Mouse (Mus musculus) limb, embryonic 12.5 days (tissue): ENCODE data around the gene 4930467E23Rik. TPM values are rescaled to one million over a fixed set of nuclear protein-coding genes. Genes with fewer than 3 reads are reported as not detected.
"Not testable (repeated sequence)": the region's sequence is repeated elsewhere in the genome, so short reads cannot be mapped to it uniquely, and the experiment has no call there.

Experiments used
- ATAC-seq: fragments of 200-750 bp; cut with Nextera tagmentation; 2 replicates; pipeline ENCODE4 v1.8.0; 2017; ENCODE audit warnings: low read depth, moderate TSS enrichment; ENCODE audit not compliant: insufficient number of reproducible peaks, insufficient read depth, low FRiP score, low TSS enrichment
- H3K27ac ChIP-seq: fragments of 300-500 bp; sonication (generic); 2 replicates; pipeline ENCODE4 v1.5.1; 2016; ENCODE audit warnings: mild to moderate bottlenecking, moderate library complexity
- H3K27me3 ChIP-seq: fragments of 300-500 bp; sonication (generic); 2 replicates; pipeline ENCODE4 v1.6.1; 2016; ENCODE audit warnings: mild to moderate bottlenecking, moderate library complexity
- H3K36me3 ChIP-seq: fragments of 300-500 bp; sonication (generic); 2 replicates; pipeline ENCODE4 v1.6.1; 2016; ENCODE audit warnings: mild to moderate bottlenecking, moderate library complexity
- H3K4me1 ChIP-seq: fragments of 300-500 bp; sonication (generic); replicated peaks from 2 replicates; pipeline ENCODE4 v1.6.1; 2016
- H3K4me2 ChIP-seq: fragments of 300-500 bp; sonication (generic); 2 replicates; pipeline ENCODE4 v1.6.1; 2016; ENCODE audit warnings: mild to moderate bottlenecking, moderate library complexity
- H3K4me3 ChIP-seq: fragments of 300-500 bp; sonication (generic); replicated peaks from 2 replicates; pipeline ENCODE4 v1.5.1; 2016; ENCODE audit warnings: mild to moderate bottlenecking
- H3K9ac ChIP-seq: fragments of 300-500 bp; sonication (generic); replicated peaks from 2 replicates; pipeline ENCODE4 v1.6.1; 2016; ENCODE audit warnings: mild to moderate bottlenecking, moderate library complexity
- H3K9me3 ChIP-seq: fragments of 300-500 bp; sonication (generic); 2 replicates; pipeline ENCODE4 v1.6.1; 2016; ENCODE audit warnings: mild to moderate bottlenecking, moderate library complexity
- WGBS: fragments of 180-500 bp; shearing (Covaris S2); methylation state at CpG from one replicate; pipeline ENCODE4 v1.1.7; 2016; 5-methylcytosine and 5-hydroxymethylcytosine counted together
- polyA plus RNA-seq: library from polyadenylated mRNA; unstranded; fragments of >200 nt; fragmentation: Nextera tagmentation; extraction: Ambion mirVana; gene quantifications from 2 replicates; pipeline ENCODE4 v1.2.1, GENCODE M21; 2016

Gene 4930467E23Rik
- polyA plus RNA-seq, 1 experiment from 2014 or later = not detected

DNA sequence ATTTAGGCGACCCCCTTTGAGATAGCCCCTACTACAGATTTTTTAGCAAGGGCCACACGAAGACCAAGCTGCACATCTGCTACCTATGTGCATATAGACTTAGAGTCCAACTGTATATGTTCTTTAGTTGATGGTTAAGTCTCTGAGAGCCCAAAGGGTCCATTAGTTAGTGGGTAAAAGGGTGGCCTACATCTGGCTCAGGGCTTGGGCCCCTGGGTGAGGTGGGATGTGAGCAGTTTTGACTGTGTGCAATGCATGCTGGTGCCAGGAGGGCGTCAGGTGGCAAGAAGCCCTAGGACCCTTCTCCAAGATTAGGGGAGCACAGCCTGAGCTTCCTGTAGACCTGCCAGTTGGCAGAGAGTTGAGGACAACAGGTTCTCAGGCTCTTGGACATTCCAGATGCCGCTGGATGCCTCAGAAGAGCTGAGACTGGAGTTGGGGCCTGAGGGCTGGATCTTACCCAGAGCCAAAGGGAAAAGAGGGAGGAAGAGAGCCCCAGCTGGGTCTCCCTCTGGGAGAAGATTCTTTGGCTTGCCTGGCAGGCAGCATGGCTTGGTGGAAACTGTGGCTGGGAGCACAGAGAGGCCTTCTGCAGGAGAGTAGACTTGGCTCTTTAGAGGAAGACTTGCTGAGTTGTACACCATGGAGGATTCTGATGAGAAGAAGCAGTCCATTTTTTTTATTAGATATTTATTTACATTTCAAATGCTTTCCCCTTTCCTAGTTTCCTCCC is 33.6 kb downstream of the 4930467E23Rik start:
- not testable (repeated sequence) for H3K4me1 ChIP-seq, H3K27me3 ChIP-seq, H3K36me3 ChIP-seq, H3K4me2 ChIP-seq, H3K27ac ChIP-seq, H3K4me3 ChIP-seq, H3K9ac ChIP-seq, ATAC-seq, H3K9me3 ChIP-seq
- 73% methylated on average over 4 of the region's 4 CpGs for WGBS

DNA sequence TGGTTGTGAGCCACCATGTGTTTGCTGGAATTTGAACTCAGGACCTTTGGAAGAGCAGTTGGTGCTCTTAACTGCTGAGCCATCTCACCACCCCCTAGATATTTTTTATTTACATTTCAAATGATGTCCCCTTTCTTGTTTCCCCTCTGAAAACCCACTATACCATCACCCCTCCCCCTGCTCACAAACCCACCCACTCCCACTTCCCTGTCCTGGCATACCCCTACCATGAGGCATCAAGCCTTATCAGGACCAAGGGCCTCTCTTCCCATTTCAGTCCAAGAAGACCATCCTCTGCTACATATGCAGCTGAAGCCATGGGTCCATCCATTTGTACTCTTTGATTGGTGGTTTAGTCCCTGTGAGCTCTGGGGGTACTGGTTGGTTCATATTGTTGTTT is 36.2 kb downstream of the 4930467E23Rik start:
- H3K27ac ChIP-seq, H3K4me1 ChIP-seq, ATAC-seq, H3K4me3 ChIP-seq, H3K9me3 ChIP-seq, H3K9ac ChIP-seq, H3K36me3 ChIP-seq, H3K4me2 ChIP-seq, H3K27me3 ChIP-seq: not testable (repeated sequence)

DNA sequence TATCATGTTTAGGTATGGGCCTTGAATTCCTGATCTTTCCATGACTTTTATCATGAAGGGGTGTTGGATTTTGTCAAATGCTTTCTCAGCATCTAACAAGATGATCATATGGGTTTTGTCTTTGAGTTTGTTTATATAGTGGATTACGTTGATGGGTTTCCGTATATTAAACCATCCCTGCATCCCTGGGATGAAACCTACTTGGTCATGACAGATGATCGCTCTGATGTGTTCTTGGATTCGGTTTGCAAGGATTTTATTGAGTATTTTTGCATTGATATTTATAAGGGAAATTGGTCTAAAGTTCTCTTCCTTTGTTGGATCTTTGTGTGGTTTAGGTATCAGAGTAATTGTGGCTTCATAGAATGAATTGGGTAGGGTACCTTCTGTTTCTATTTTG is 44.1 kb downstream of the 4930467E23Rik start:
- not testable (repeated sequence) for H3K4me1 ChIP-seq, H3K4me2 ChIP-seq, H3K27ac ChIP-seq, H3K36me3 ChIP-seq, H3K4me3 ChIP-seq, H3K27me3 ChIP-seq, H3K9ac ChIP-seq, ATAC-seq, H3K9me3 ChIP-seq
- WGBS = 84% methylated on average over 4 of the region's 4 CpGs

DNA sequence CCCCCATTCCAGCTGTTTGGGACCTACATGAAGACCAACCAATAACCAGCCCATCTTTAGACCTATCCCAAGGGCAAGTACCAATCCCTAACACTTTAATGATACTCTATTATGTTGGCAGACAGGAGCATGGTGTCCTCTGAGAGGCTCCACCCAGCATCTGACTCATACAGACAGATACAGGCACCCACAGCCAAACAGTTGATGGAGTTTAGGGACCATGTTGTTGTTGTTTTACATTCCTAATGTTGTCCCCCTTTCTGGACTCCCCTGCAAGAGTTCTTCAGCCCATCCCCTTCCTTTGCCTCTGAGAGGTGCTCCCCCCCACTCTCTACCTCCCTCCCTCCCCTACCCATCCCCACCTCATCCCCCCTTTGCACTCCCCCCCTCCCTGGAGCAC is 46.9 kb downstream of the 4930467E23Rik start:
- ATAC-seq, H3K36me3 ChIP-seq, H3K4me2 ChIP-seq, H3K4me1 ChIP-seq, H3K9ac ChIP-seq, H3K9me3 ChIP-seq, H3K4me3 ChIP-seq, H3K27me3 ChIP-seq, H3K27ac ChIP-seq: not testable (repeated sequence)

DNA sequence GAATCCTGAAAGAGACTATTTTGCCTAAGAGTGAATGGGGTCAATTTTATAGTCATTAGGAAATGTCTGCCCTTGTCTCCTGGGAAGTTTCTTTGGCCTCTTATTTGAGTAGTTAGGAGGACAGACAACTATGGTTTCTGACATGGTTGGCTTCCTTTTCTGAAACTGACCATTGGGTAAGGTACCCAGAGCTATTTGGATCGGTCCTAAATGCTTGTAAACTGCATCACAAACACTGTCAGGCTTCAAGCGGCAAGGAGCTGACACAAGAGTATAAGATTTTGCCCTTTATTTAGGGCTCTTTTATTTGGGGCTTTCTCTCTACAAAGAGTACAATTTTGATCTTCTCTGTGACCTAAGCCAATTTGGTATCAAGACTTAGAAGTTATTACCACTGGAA is 48.1 kb downstream of the 4930467E23Rik start:
- 49% methylated on average over 2 of the region's 2 CpGs for WGBS
- not testable (repeated sequence) for H3K4me1 ChIP-seq, H3K4me2 ChIP-seq, H3K36me3 ChIP-seq, H3K27me3 ChIP-seq, H3K9ac ChIP-seq, H3K4me3 ChIP-seq, ATAC-seq, H3K27ac ChIP-seq, H3K9me3 ChIP-seq

DNA sequence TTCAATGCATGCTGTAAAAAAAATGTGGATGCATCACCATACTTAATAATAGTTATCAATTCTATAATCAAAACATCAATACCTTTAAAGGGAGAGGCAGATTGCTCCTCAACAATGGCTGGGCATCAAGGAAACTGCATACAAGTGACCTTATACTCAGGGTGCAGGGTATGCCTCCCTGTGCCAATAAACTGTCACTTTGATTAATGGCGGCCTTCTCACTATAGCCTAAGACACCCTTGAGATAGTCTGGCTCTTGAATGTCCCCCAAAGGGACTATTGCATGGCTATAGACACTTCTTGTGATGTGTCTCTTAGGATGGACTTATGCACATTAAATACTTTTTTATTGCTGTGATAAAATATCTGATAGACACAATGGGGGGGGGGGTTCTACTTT is 48.8 kb downstream of the 4930467E23Rik start:
- ATAC-seq, H3K27ac ChIP-seq, H3K9ac ChIP-seq, H3K9me3 ChIP-seq, H3K4me1 ChIP-seq, H3K4me2 ChIP-seq, H3K36me3 ChIP-seq, H3K27me3 ChIP-seq, H3K4me3 ChIP-seq: not testable (repeated sequence)
- 73% methylated on average over 1 of the region's 1 CpGs for whole genome bisulfite sequencing

DNA sequence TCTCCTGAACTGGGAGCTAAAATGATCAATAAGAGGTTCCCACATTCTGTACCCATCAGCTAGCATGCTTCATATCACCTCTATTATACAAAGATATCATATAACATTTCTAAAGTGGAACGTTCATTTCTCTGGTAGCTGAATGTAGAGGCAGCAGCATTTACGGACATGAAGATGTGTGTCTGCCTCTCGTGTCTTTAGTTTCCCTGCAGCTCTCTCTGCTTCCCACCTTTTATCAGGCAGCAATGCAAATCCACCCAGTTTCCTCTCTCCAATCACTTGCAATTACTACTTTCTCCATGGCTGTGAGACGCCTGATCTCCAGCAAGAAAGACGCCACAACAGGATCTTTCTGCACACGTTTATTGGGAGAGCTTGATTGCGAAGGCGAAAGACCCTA is 49.5 kb downstream of the 4930467E23Rik start:
- 89% methylated on average over 8 of the region's 8 CpGs for WGBS
- H3K36me3 ChIP-seq, H3K9ac ChIP-seq, H3K4me1 ChIP-seq, H3K27ac ChIP-seq, H3K27me3 ChIP-seq, ATAC-seq, H3K4me2 ChIP-seq, H3K4me3 ChIP-seq, H3K9me3 ChIP-seq: not testable (repeated sequence)

DNA sequence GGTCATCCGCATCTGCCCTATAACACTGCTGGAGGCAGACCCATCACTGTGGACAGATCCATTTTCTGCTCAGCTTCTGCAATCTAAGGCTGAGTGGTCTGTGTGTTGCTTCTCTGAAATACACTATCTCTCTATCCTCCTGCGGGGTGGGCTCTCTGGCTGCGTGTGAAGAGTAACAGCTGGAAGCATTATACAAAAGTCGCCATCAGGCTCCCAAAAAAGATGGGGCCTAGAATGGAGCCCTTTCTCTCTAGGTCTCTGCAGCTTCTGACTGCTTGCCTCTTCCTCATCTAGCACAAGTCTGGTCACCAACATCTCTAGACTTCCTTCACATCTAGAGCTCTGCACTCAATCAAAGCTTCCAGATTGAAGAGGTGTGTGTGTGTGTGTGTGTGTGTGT is 50.8 kb downstream of the 4930467E23Rik start:
- not testable (repeated sequence) for H3K9me3 ChIP-seq, H3K27ac ChIP-seq, H3K9ac ChIP-seq, H3K4me2 ChIP-seq, H3K27me3 ChIP-seq, H3K4me3 ChIP-seq, H3K4me1 ChIP-seq, H3K36me3 ChIP-seq, ATAC-seq
- 91% methylated on average over 4 of the region's 4 CpGs for WGBS

DNA sequence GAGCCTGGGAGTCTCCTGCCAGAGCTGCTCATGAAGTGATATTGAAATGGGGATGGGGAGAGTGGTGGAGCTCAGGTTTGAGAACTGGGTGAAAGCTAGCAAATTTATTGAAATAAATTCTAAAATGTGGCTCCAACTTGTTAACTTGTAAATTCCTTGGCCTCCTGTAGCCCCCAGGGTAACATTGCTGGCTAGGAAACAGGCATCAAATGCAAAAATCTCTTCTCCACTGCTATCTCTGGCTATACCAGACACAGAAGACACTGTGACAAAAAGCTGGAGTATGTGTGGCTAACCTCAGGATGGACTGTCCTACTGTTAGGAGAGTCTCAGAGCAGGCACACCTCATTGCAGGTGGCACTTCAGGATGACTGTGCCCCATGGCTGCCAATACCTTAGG is 51.3 kb downstream of the 4930467E23Rik start:
- not testable (repeated sequence) for H3K27me3 ChIP-seq, ATAC-seq, H3K4me2 ChIP-seq, H3K36me3 ChIP-seq, H3K27ac ChIP-seq, H3K4me1 ChIP-seq, H3K9ac ChIP-seq, H3K9me3 ChIP-seq, H3K4me3 ChIP-seq

DNA sequence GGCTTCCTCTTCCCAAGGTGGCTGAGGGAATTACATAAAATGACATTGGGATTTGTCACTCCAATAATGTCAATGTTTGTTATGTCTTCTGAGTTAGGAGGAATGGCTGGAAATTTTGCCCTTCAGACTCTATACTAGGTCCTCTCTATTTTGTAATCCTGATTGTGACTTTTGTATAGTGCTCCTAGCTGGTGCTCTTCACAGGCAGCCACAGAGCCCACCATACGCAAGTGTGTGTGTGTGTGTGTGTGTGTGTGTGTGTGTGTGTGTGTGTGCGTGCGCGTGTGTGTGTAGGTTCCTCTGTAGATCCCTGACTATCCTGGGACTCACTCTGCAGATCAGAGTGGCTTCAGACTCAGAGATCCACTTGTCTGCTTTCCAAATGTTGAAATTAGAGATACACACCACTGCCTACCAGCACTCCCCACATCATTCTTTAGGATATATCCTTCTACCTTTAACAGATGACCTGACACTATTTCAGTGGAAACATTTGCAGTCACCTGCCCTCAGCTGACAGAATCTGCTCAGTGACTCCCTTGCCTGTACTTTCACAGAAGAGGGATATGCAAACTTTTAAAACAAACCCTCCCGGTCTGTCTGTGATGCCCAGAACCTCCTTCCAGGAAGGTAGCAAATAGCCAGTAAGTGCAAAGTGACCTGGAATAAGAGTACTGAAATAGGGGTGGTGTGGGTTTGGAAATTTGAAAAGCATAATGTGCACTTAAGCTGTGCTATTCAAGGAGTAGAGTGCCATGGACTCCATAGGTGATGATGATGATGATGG is 52.1 kb downstream of the 4930467E23Rik start:
- H3K4me1 ChIP-seq, H3K9ac ChIP-seq, H3K4me3 ChIP-seq: not testable (repeated sequence)

DNA sequence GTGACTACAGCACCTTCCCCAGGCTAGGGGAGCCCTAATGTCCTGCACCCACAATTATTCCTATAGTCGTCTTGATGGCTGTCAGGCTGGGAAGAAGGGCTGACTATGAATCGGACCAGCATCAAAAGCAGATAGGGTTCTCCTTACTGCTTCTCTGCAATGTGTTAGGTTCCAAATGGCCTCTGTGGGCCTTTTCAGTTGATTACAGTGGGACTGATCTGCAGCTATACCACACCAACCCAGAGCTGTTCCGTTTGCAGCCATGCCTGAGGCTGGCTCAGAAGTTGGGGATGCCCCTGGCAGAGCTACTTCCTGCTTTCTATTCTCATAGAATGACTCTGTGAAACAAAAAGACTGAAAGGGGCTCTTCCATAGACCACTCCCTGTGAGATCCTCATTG is 53.4 kb downstream of the 4930467E23Rik start:
- WGBS = 81% methylated on average over 3 of the region's 3 CpGs
- H3K4me2 ChIP-seq, ATAC-seq, H3K27me3 ChIP-seq, H3K9me3 ChIP-seq, H3K4me1 ChIP-seq, H3K4me3 ChIP-seq, H3K36me3 ChIP-seq, H3K9ac ChIP-seq, H3K27ac ChIP-seq: not testable (repeated sequence)

More for the DNA sequence above, 52.1 kb downstream of the 4930467E23Rik start:
- H3K4me2 ChIP-seq, H3K36me3 ChIP-seq, H3K27me3 ChIP-seq, ATAC-seq, H3K27ac ChIP-seq, H3K9me3 ChIP-seq: not testable (repeated sequence)
- WGBS = 98% methylated on average over 5 of the region's 5 CpGs

DNA sequence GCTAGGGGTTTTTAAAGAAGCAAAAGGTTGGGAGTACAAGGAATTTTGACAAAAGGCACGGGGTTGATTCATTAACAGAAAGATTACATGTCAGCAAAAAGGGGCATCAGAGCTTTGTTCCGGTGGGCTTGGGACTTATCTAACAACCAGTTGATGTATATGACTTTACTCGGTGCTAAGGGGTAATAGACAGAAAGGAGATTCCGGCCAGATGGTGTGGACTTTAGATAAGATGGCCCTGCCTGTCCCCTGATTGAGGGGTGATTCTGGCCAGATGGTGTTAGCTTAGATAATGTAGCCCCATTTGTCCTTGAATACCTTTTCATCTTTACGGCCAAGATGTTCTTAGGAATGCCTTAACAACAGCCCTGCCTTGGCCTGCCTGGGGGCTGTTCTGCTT is 54.5 kb downstream of the 4930467E23Rik start:
- ATAC-seq, H3K27ac ChIP-seq, H3K4me3 ChIP-seq, H3K36me3 ChIP-seq, H3K4me2 ChIP-seq, H3K4me1 ChIP-seq, H3K9me3 ChIP-seq, H3K9ac ChIP-seq, H3K27me3 ChIP-seq: not testable (repeated sequence)
- 97% methylated on average over 2 of the region's 5 CpGs for WGBS
